Mouse (Mus musculus): Measurements from ENCODE around the gene Rbp2. TPM values are rescaled to one million over a fixed set of nuclear protein-coding genes. Genes with fewer than 3 reads are reported as not detected.

Gene Rbp2
- polyA plus RNA-seq, 1 experiment from 2014 or later = 3.7 TPM

- ATAC-seq (ENCODE audit: low read depth) (no peak), DNase-seq (ENCODE audit: low spot score) (no peak)
- Histone ChIP-seq H3K4me3 (ENCODE audit: low read depth, low read length) (no peak overlapping the region), H3K4me1 (ENCODE audit: control insufficient read depth, insufficient read depth, low read length) (no peaks in the 10 kb centered on the region), H3K36me3 (ENCODE audit: control insufficient read depth, insufficient read depth, low read length) (no peaks in the 10 kb centered on the region), H3K9ac (ENCODE audit: low read depth, low read length) (no peak overlapping the region), H3K27me3 (replicated peaks; ENCODE audit: control insufficient read depth, insufficient read depth, low read length) (no peaks in the 10 kb centered on the region), H3K4me2 (ENCODE audit: low read depth, low read length) (no peak overlapping the region), H3K9me3 (ENCODE audit: control insufficient read depth, low read length) (no peaks in the 10 kb centered on the region), H3K27ac (replicated peaks; ENCODE audit: low read depth, low read length) (no peak overlapping the region)
- 77% methylated on average over 7 of the region's 7 CpGs for WGBS
Observed at GRCm38 (mm10) chr9:98485020-98485419, 895 bp upstream of the Rbp2 start.

- H3K4me1 ChIP-seq (ENCODE audit: control insufficient read depth, insufficient read depth, low read length) = no peaks in the 10 kb centered on the region
- no peaks in the 10 kb centered on the region for H3K27me3 ChIP-seq (replicated peaks; ENCODE audit: control insufficient read depth, insufficient read depth, low read length)
- no peak overlapping the region for H3K27ac ChIP-seq (replicated peaks; ENCODE audit: low read depth, low read length)
- ATAC-seq (ENCODE audit: low read depth) = no peak
- DNase-seq (ENCODE audit: low spot score) = no peak
- no peak overlapping the region for H3K9ac ChIP-seq (ENCODE audit: low read depth, low read length)
- H3K4me3 ChIP-seq (ENCODE audit: low read depth, low read length) = no peak overlapping the region
- H3K4me2 ChIP-seq (ENCODE audit: low read depth, low read length) = no peak overlapping the region
- H3K36me3 ChIP-seq (ENCODE audit: control insufficient read depth, insufficient read depth, low read length) = no peaks in the 10 kb centered on the region
- WGBS = 60% methylated on average over 6 of the region's 6 CpGs
- H3K9me3 ChIP-seq (ENCODE audit: control insufficient read depth, low read length) = no peaks in the 10 kb centered on the region
Observed at GRCm38 (mm10) chr9:98487273-98487672, 1.4 kb downstream of the Rbp2 start.

GRCm38 (mm10) chr9:98489532-98489931 lies 3.6 kb downstream of the Rbp2 start:
- no peaks in the 10 kb centered on the region for H3K9me3 ChIP-seq (ENCODE audit: control insufficient read depth, low read length)
- H3K27me3 ChIP-seq (replicated peaks; ENCODE audit: control insufficient read depth, insufficient read depth, low read length) = no peaks in the 10 kb centered on the region
- no peaks in the 10 kb centered on the region for H3K4me1 ChIP-seq (ENCODE audit: control insufficient read depth, insufficient read depth, low read length)
- no peaks in the 10 kb centered on the region for H3K36me3 ChIP-seq (ENCODE audit: control insufficient read depth, insufficient read depth, low read length)
- no peak overlapping the region for H3K27ac ChIP-seq (replicated peaks; ENCODE audit: low read depth, low read length)
- DNase-seq (ENCODE audit: low spot score) (no peak), ATAC-seq (ENCODE audit: low read depth) (no peak)
- WGBS = 54% methylated on average over 4 of the region's 4 CpGs
- no peak overlapping the region for H3K4me2 ChIP-seq (ENCODE audit: low read depth, low read length)
- no peak overlapping the region for H3K4me3 ChIP-seq (ENCODE audit: low read depth, low read length)
- H3K9ac ChIP-seq (ENCODE audit: low read depth, low read length) = no peak overlapping the region

- no peaks in the 10 kb centered on the region for H3K9me3 ChIP-seq (ENCODE audit: control insufficient read depth, low read length)
- H3K27ac ChIP-seq (replicated peaks; ENCODE audit: low read depth, low read length) = no peak overlapping the region
- H3K27me3 ChIP-seq (replicated peaks; ENCODE audit: control insufficient read depth, insufficient read depth, low read length) = no peaks in the 10 kb centered on the region
- H3K4me3 ChIP-seq (ENCODE audit: low read depth, low read length) = no peak overlapping the region
- H3K36me3 ChIP-seq (ENCODE audit: control insufficient read depth, insufficient read depth, low read length) = no peaks in the 10 kb centered on the region
- 38% methylated on average over 4 of the region's 4 CpGs for WGBS
- ATAC-seq (ENCODE audit: low read depth) (no peak), DNase-seq (ENCODE audit: low spot score) (no peak)
- no peaks in the 10 kb centered on the region for H3K4me1 ChIP-seq (ENCODE audit: control insufficient read depth, insufficient read depth, low read length)
- no peak overlapping the region for H3K4me2 ChIP-seq (ENCODE audit: low read depth, low read length)
- H3K9ac ChIP-seq (ENCODE audit: low read depth, low read length) = no peak overlapping the region
Observed at GRCm38 (mm10) chr9:98490128-98490527, 4.2 kb downstream of the Rbp2 start.

GRCm38 (mm10) chr9:98491071-98491470 lies 5.2 kb downstream of the Rbp2 start:
- H3K4me2 ChIP-seq (ENCODE audit: low read depth, low read length) = no peak overlapping the region
- no peaks in the 10 kb centered on the region for H3K27me3 ChIP-seq (replicated peaks; ENCODE audit: control insufficient read depth, insufficient read depth, low read length)
- H3K27ac ChIP-seq (replicated peaks; ENCODE audit: low read depth, low read length) = no peak overlapping the region
- no peak overlapping the region for H3K9ac ChIP-seq (ENCODE audit: low read depth, low read length)
- DNase-seq (ENCODE audit: low spot score) = no peak
- H3K4me1 ChIP-seq (ENCODE audit: control insufficient read depth, insufficient read depth, low read length) = no peaks in the 10 kb centered on the region
- H3K9me3 ChIP-seq (ENCODE audit: control insufficient read depth, low read length) = no peaks in the 10 kb centered on the region
- no peak for ATAC-seq (ENCODE audit: low read depth)
- H3K4me3 ChIP-seq (ENCODE audit: low read depth, low read length) = no peak overlapping the region
- no peaks in the 10 kb centered on the region for H3K36me3 ChIP-seq (ENCODE audit: control insufficient read depth, insufficient read depth, low read length)
- 78% methylated on average over 5 of the region's 5 CpGs for WGBS

- Histone ChIP-seq H3K9ac (ENCODE audit: low read depth, low read length) (no peak overlapping the region), H3K4me3 (ENCODE audit: low read depth, low read length) (no peak overlapping the region), H3K36me3 (ENCODE audit: control insufficient read depth, insufficient read depth, low read length) (no peaks in the 10 kb centered on the region), H3K9me3 (ENCODE audit: control insufficient read depth, low read length) (no peaks in the 10 kb centered on the region), H3K4me1 (ENCODE audit: control insufficient read depth, insufficient read depth, low read length) (no peaks in the 10 kb centered on the region; the same call in 1 of the 2 replicates), H3K4me2 (ENCODE audit: low read depth, low read length) (no peak overlapping the region), H3K27ac (replicated peaks; ENCODE audit: low read depth, low read length) (no peak overlapping the region), H3K27me3 (replicated peaks; ENCODE audit: control insufficient read depth, insufficient read depth, low read length) (no peaks in the 10 kb centered on the region)
- DNase-seq (ENCODE audit: low spot score) = no peak
- no peak for ATAC-seq (ENCODE audit: low read depth)
- 77% methylated on average over 5 of the region's 5 CpGs for WGBS
Observed at GRCm38 (mm10) chr9:98492212-98492611, 6.3 kb downstream of the Rbp2 start.

GRCm38 (mm10) chr9:98492821-98493220 lies 6.9 kb downstream of the Rbp2 start:
- 36% methylated on average over 1 of the region's 1 CpGs for WGBS
- peak; percentile 19 for DNase-seq (ENCODE audit: low spot score)
- H3K27me3 ChIP-seq (replicated peaks; ENCODE audit: control insufficient read depth, insufficient read depth, low read length) = no peaks in the 10 kb centered on the region
- no peak overlapping the region for H3K4me2 ChIP-seq (ENCODE audit: low read depth, low read length)
- peaks cover 2% of the 10 kb centered on the region; the same call in 1 of the 2 replicates for H3K4me1 ChIP-seq (ENCODE audit: control insufficient read depth, insufficient read depth, low read length)
- no peaks in the 10 kb centered on the region for H3K36me3 ChIP-seq (ENCODE audit: control insufficient read depth, insufficient read depth, low read length)
- no peak overlapping the region for H3K4me3 ChIP-seq (ENCODE audit: low read depth, low read length)
- no peak overlapping the region for H3K27ac ChIP-seq (replicated peaks; ENCODE audit: low read depth, low read length)
- ATAC-seq (ENCODE audit: low read depth) = no peak
- no peak overlapping the region for H3K9ac ChIP-seq (ENCODE audit: low read depth, low read length)
- H3K9me3 ChIP-seq (ENCODE audit: control insufficient read depth, low read length) = no peaks in the 10 kb centered on the region

- Histone ChIP-seq H3K36me3 (ENCODE audit: control insufficient read depth, insufficient read depth, low read length) (no peaks in the 10 kb centered on the region), H3K9me3 (ENCODE audit: control insufficient read depth, low read length) (no peaks in the 10 kb centered on the region), H3K4me1 (ENCODE audit: control insufficient read depth, insufficient read depth, low read length) (peaks cover 4% of the 10 kb centered on the region; the same call in 1 of the 2 replicates), H3K27me3 (replicated peaks; ENCODE audit: control insufficient read depth, insufficient read depth, low read length) (no peaks in the 10 kb centered on the region), H3K27ac (replicated peaks; ENCODE audit: low read depth, low read length) (no peak overlapping the region), H3K4me2 (ENCODE audit: low read depth, low read length) (no peak overlapping the region), H3K4me3 (ENCODE audit: low read depth, low read length) (no peak overlapping the region), H3K9ac (ENCODE audit: low read depth, low read length) (no peak overlapping the region)
- ATAC-seq (ENCODE audit: low read depth) = no peak
- no peak for DNase-seq (ENCODE audit: low spot score)
- 33% methylated on average over 7 of the region's 7 CpGs for WGBS
Observed at GRCm38 (mm10) chr9:98497157-98497556, 11.2 kb downstream of the Rbp2 start.

- no peak overlapping the region for H3K4me2 ChIP-seq (ENCODE audit: low read depth, low read length)
- no peak overlapping the region for H3K27ac ChIP-seq (replicated peaks; ENCODE audit: low read depth, low read length)
Observed at GRCm38 (mm10) chr9:98497990-98498389, 12.1 kb downstream of the Rbp2 start.

More at GRCm38 (mm10) chr9:98497990-98498389, 12.1 kb downstream of the Rbp2 start:
- DNase-seq (ENCODE audit: low spot score) = no peak
- H3K36me3 ChIP-seq (ENCODE audit: control insufficient read depth, insufficient read depth, low read length) = no peaks in the 10 kb centered on the region
- 36% methylated on average over 6 of the region's 6 CpGs for WGBS
- H3K4me1 ChIP-seq (ENCODE audit: control insufficient read depth, insufficient read depth, low read length) = peaks cover 4% of the 10 kb centered on the region; the same call in 1 of the 2 replicates
- H3K9ac ChIP-seq (ENCODE audit: low read depth, low read length) = no peak overlapping the region
- no peak overlapping the region for H3K4me3 ChIP-seq (ENCODE audit: low read depth, low read length)
- no peaks in the 10 kb centered on the region for H3K9me3 ChIP-seq (ENCODE audit: control insufficient read depth, low read length)
- H3K27me3 ChIP-seq (replicated peaks; ENCODE audit: control insufficient read depth, insufficient read depth, low read length) = no peaks in the 10 kb centered on the region
- ATAC-seq (ENCODE audit: low read depth) = 0 out of 2 replicates have a peak, but pooled peaks have one; percentile 15

Measured in embryonic facial prominence, embryonic 14.5 days (tissue).